Mouse (Mus musculus) erythroblast, embryonic 14.5 days (primary cell): Measurements from ENCODE around the gene Traip.

Experiments
- GATA1 ChIP-seq: IDR thresholded peaks from 2 replicates; pipeline ENCODE4 v1.6.1; 2012; ENCODE audit warnings: low read length, inconsistent platforms, mixed read lengths
- TAL1 ChIP-seq: IDR thresholded peaks from 3 replicates; pipeline ENCODE4 v1.6.1; 2012; ENCODE audit warnings: low read length, inconsistent platforms, mixed read lengths

GRCm38 (mm10) chr9:107925251-107925650, 24.7 kb upstream of the Traip start:
- TF ChIP-seq GATA1 (no peak), TAL1 (no peak)
